Mouse (Mus musculus) layer of hippocampus, adult 18-20 months (tissue): Measurements from ENCODE around the gene Plekha1. TPM values are rescaled to one million over a fixed set of nuclear protein-coding genes. Genes with fewer than 3 reads are reported as not detected.
A peak's percentile ranks its signal among the peaks of the same experiment; 100 is the strongest.

Source experiments
- DNase-seq, 2 experiments: peaks; one replicate each; pipeline ENCODE4 v3.0.0; 2022; ENCODE audit warnings: low spot score in 2 of 2
- total RNA-seq, 2 experiments: library from RNA; stranded (reverse); gene quantifications; 2 replicates each; pipeline ENCODE4 v1.2.3; 2021

The Plekha1 gene
- total RNA-seq, 2 experiments from 2014 or later: 84.7 TPM

DNA sequence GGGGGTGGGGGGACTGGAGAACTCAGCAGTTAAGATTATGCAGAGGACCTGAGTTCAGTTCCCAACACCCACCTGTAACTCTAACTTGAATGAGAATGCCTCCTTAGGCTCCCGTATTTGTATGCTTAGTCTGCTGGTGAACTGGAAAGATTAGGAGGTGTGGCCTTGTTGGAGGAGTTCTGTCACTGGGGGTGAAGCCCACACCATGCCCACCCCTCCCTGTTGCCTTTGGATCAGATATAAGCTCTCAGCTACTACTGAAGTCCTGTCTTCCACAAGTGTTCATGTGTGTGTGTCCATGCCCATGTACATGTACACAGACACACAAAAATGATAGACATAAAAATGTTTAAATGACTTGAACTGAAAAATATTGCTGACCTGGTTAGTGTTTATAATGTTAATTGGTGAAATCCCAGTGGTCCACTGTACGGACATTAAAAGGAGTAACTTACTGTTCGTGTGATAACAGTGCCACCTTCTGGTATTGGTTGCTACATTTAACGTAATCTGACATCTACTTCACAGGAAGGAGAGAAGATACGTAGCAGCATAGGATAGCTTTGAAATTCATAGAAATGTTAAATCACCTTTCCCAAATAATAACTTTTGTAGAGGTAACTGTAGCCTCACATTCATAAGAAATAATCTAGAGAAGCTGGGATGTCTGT is 49.3 kb downstream of the Plekha1 start:
- DNase-seq: peak in 1 of 2 experiments; percentile 77

GRCm38 (mm10) chr7:130918260-130918659 is 52.7 kb downstream of the Plekha1 start:
- peak in 1 of 2 experiments; percentile 74 for DNase-seq

DNA sequence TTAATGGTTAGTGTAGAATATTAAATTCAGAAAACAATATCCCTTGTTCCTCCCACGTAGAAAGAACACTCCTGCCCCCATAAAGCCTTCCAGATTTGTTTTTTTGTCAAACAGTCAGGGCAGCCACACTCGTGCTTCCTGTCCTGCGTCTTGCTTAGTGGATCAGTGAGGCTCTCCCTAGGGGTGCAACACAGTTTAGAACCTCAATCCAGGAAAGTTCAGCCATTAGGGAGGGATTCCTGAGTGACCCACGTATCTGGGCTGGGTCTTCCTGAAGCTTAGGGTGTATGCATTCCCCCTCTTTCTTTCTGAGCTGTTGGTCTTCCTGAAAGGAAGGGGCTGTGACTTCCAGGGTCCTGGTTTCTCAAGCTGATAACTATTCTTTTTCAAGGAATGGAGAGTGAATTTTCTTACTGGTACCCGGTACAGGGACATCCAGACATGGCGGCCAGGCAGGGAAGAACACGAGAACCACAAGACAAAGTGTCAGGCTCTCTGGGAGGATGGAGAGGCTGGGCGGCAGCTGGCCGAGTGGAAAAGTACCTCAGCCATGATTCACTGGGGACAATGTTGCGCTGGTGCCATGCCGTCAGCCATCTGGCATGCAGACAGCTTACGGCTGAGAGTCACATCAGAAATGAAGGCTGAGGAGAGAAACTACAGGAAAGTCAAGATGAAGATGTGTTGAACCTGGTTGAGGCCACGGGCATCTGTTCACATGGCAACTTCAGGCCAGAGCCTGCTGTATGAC is 57.6 kb downstream of the Plekha1 start:
- peak; percentile 47 to 65 for DNase-seq

DNA sequence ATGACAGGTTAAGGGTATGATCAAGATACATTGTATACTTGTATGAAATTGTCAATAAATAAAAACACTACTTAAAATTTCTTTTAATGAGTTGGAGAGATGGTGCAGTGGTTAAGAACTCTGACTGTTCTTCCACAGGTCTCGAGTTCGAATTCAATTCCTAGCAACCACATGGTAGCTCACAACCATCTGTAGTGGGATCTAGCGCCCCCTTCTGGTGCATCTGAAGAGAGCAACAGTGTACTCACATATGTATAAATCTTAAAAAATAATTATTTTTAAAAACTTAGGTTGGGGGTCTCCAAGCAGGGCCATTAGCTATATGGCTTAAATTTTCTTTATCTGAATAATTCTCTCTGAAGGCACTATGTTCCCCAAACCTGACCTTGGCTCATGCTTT is 64.8 kb downstream of the Plekha1 start:
- DNase-seq: no peak

DNA sequence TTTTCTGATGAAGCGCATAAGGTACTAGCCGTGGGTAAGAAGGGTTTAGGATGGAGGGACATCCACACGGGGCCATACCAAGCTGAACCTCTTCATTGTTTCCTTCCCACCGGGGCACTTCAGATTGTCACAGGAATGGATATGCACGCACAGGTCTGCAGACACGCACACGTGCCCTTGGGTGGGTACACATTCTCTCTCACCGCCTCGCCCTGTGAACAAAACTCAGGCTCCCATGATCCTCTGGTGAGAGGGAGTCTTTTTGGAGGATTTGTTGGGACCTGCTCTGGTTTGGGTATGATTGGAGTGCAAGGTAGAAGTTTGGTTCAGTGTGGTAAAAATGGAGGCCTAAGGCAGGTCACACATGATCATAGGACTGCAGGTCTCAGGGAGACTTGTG is 67.4 kb downstream of the Plekha1 start:
- DNase-seq: no peak

- no peak for DNase-seq
These were observed 69.1 kb downstream of the Plekha1 start for GRCm38 (mm10) chr7:130934654-130935053.

DNA sequence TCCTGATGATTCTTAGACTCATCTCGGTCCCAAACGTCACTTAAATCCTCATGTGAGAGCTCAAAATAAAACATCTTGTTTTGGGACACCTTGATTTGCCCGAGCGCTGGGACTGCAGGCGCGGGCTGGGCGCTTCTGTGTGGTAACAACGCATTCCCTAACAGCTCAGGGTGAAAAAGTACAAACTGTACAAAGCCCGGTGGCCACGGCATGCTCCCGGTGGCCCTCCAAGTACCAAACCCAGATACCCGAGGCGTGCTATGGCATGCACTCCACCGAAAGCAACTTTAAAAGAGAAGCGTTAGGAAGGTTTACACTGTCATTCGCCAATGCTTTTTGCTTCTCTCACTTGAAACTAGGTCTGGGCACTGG is 69.9 kb downstream of the Plekha1 start:
- no peak for DNase-seq

DNA sequence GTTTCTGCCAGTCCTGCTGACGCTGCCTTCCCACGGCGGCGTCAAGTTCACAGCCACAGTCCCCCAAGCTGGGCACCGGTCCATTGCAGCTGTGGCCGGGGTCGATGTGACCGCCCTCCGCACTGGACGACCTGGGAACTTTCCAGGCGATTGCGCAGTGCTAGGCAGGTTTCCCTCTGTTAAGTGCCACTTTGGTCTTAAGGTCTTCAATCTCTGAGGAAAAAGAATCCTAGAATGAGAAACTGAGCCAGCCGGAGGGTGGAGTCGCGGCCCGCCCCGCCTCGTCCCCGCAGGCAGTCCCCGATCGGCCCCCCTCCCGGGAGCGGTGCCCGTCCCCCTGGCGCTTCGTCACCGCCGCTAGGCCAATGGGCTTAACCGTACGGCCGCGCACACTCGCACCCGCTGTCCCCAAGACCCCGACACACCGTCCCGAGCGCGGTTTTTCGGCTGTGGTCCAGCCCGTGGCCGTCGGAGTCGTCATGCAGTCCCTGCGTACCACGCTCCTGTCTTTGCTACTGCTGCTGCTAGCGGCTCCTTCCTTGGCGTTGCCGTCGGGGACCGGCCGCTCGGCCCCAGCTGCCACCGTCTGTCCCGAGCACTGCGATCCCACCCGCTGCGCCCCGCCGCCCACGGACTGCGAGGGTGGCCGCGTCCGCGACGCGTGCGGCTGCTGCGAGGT is 70.4 kb downstream of the Plekha1 start, which contains the start of gene Htra1:
TSS of gene Htra1 (plus strand) at position 319 of the 679 bp plus-strand sequence.
- DNase-seq: peak; percentile 80 to 88

GRCm38 (mm10) chr7:130936472-130936951 is 71.0 kb downstream of the Plekha1 start:
- DNase-seq: no peak

- no peak for DNase-seq
These were observed 71.8 kb downstream of the Plekha1 start for GRCm38 (mm10) chr7:130937266-130937841.

DNA sequence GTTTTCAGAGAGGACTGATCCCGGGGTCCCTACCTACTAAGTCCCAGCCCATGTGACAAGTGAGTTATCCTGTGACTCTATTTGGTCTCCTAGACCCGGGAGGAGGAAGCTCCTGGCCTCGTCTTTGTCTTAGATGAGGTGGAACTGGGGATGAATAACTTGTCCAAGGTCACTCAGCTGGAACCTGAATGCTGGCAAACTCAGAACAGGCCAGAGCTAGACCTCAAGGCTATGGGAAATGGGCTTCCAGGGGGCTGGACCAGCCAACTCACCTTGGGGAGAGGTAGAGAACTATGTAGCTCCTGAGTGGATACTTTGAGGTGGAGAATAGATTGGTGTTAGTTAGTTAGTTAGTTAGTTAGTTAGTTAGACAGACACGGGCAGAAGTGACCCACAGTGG is 72.4 kb downstream of the Plekha1 start:
- no peak for DNase-seq

- DNase-seq: no peak
These were observed 73.3 kb downstream of the Plekha1 start for GRCm38 (mm10) chr7:130938896-130939295.

DNA sequence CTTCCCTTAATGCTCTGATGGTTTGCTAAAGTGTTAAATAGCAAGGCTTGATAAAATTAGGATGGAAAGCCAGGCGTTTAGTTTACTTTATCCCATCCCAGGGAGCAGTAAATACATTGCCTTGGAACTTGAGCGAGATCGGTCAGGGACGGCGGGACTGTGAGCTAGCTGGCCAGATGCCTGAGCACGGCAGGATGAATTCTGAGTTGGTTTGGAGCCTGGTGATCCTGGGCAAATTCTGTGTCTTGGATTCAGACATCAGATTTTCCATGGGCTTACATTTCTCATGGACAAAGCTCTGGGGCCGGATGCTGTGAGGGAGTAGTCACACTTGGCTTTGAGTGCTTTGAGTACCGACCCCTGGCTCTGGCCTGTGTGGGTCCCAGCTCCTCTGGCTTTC is 75.2 kb downstream of the Plekha1 start:
- DNase-seq: no peak

- DNase-seq: no peak
These were observed 77.8 kb downstream of the Plekha1 start for GRCm38 (mm10) chr7:130943280-130943895.

DNA sequence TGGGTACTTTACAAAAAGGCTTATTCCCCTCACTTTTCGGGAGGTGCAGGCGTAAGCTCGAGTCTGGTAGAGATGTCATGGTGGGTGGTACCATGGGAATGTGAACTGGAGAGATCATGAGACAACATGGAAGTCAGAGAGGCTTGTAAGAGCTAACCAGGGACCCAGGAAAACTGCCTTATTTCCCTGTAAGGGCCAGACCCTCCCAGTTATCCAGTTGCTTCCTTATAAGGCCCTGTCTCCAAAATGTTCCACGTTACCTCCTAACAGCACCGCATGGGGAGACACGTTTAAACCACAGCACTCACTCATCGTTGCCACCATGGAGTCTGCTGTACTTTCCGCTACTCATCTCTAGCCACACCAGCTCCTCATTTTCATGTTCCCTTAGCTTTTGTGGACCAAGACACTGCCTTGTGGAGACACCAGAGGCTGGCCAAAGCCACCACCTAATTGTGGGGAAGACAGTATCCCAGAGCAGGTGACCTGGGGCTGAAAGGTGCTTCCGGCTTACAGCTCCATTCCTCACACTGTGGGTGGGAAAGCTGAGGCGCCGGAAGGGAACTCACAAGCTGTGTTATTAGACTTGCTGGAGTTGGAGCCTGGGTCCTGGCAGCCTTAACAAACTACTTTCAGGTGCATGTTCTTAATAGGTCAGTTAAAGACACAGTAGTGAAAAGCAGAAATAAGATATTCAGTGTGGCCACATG is 79.4 kb downstream of the Plekha1 start:
- DNase-seq: no peak

DNA sequence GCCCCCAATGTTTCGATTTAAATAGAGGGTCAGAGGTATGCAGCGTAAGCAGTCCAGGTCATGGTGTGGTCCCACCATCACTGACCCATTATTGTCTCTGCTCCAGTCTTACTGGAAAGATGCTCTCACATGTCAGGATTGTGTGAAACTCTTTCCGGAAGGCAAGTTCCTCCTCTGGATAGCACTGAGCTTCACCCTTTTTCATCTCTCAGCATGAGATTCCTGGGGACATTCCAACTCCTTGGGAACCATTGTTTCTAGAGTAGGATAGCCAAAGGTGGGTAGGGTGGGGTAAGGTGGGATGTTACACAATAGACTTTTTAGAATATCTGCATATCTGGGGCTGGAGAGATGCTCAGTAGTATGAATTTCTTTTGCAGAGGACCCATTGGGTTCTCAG is 80.2 kb downstream of the Plekha1 start:
- DNase-seq: no peak

- DNase-seq: no peak
These were observed 80.7 kb downstream of the Plekha1 start for GRCm38 (mm10) chr7:130946303-130946702.

- no peak for DNase-seq
These were observed 83.1 kb downstream of the Plekha1 start for GRCm38 (mm10) chr7:130948563-130949208.

- peak in 1 of 2 experiments; percentile 67 for DNase-seq
These were observed 83.8 kb downstream of the Plekha1 start for GRCm38 (mm10) chr7:130949331-130949751.

GRCm38 (mm10) chr7:130950482-130950881 is 84.9 kb downstream of the Plekha1 start:
- DNase-seq: no peak
